In the genomic region with DNA sequence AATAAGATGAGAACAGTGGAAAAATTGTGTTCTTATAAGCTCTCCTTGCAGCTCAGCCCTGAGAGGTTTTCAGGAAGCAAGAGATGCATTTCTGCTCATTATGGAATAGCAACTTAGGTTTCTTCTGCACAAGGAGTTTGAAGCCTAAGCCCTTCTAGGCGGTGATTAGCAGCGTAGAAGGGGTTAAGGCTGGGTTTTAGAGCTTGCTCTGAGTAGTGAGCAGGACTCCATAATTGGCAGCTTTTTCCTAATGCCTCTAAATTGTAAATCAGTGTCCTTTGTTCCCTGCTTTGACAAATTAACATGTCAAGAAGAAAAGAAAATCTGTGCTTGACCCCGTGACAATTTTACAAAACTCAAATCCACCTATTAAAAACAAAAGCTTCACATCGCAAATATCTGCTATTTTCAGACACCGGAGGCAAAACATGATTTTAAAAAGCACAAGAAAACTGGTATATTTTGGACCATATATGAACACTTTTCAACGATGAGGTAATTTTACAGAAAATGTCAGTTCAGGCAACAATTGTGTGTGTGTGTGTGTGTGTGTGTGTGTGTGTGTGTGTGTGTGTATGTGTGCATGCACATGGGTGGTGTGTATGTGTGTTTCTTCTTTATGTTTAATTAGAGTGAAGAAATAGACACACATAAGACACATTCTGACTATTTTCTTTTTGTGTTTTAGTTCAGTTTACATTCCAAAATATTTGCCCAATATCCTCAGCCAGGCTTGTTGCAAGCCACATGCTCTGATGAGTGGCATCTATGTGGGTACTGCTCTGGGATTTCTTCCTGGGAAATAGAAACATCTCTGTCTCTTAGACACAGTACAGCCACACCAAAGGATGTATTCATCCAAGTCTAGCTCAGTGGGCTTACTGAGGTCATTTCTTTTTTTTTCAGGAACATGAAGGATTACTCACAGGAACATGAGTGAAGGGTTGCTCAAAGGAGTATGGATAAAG, we compare ENCODE assay signal across 17 mouse cellular contexts.
DNase-seq lines count a peak whose midpoint lies in the region; ATAC-seq lines count a peak whose summit lies in the region.
"Had no signal": no experiment of that assay in that cellular context is flagged by ENCODE, and none has a peak within 500 bp of the region (broad histone marks: within the 10 kb centered on the region; RNA-seq: fewer than 3 reads in every experiment).

No protein-coding gene starts in this region.

- H3K4me2 ChIP-seq in forebrain, embryonic 13.5 days: 0 out of 2 replicates have a peak overlapping the region, but pooled peaks have one; percentile 7
- no peak overlapping the region for H3K4me2 ChIP-seq in hindbrain, embryonic 14.5 days (replicated peaks)
- H3K4me2 ChIP-seq in midbrain, embryonic 16.5 days (ENCODE audit: low read length): no peak overlapping the region
- H3K4me2 ChIP-seq: embryonic facial prominence, embryonic 13.5 days; heart, embryonic 13.5 days; hindbrain, embryonic 15.5 days had no signal

- H3K27me3 ChIP-seq in forebrain, embryonic 10.5 days (ENCODE audit: poor library complexity, severe bottlenecking): no peaks in the 10 kb centered on the region
- H3K27me3 ChIP-seq in forebrain, embryonic 13.5 days: 0 out of 2 replicates have a peak, but pooled peaks cover 2% of the 10 kb centered on the region
- H3K27me3 ChIP-seq in hindbrain, embryonic 14.5 days (ENCODE audit: control insufficient read depth, insufficient read depth, low read length): no peaks in the 10 kb centered on the region
- H3K27me3 ChIP-seq in midbrain, embryonic 16.5 days (ENCODE audit: control insufficient read depth, insufficient read depth, low read depth, low read length): no peaks in the 10 kb centered on the region
- H3K27me3 ChIP-seq: embryonic facial prominence, embryonic 13.5 days; heart, embryonic 13.5 days; hindbrain, embryonic 15.5 days had no signal

- no peaks in the 10 kb centered on the region for H3K36me3 ChIP-seq in forebrain, embryonic 10.5 days (replicated peaks)
- H3K36me3 ChIP-seq in forebrain, embryonic 13.5 days (ENCODE audit: poor library complexity, severe bottlenecking): no peaks in the 10 kb centered on the region
- no peaks in the 10 kb centered on the region for H3K36me3 ChIP-seq in hindbrain, embryonic 14.5 days (replicated peaks; ENCODE audit: control insufficient read depth, insufficient read depth)
- H3K36me3 ChIP-seq in midbrain, embryonic 16.5 days (ENCODE audit: control insufficient read depth, insufficient read depth, low read length): no peaks in the 10 kb centered on the region
- H3K36me3 ChIP-seq: embryonic facial prominence, embryonic 13.5 days; heart, embryonic 13.5 days; hindbrain, embryonic 15.5 days had no signal

- ATAC-seq in forebrain, embryonic 13.5 days: peak; percentile 92
- no peak for ATAC-seq in hindbrain, embryonic 14.5 days (ENCODE audit: low FRiP score)
- no peak for ATAC-seq in midbrain, embryonic 16.5 days

- DNase-seq in forebrain, embryonic 10.5 days (ENCODE audit: extremely low spot score, low spot score): no peak
- peak; percentile 55 for DNase-seq in hindbrain, embryonic 14.5 days (ENCODE audit: low spot score)
- DNase-seq in thymus, adult 18-20 months: no peak
- no peak for DNase-seq in left cerebral cortex, adult 18-20 months (ENCODE audit: low spot score in 2 of 2)
- no peak for DNase-seq in heart, postnatal 4 days
- DNase-seq: cerebellum, adult 11 months; cerebellum, postnatal 25 days; kidney, postnatal 4 days; lung, adult 18-20 months; right cerebral cortex, postnatal 14 days; thymus, postnatal 14 days had no signal

- H3K4me1 ChIP-seq in forebrain, embryonic 10.5 days: peaks cover 41% of the 10 kb centered on the region
- H3K4me1 ChIP-seq in forebrain, embryonic 13.5 days: peaks cover 28% of the 10 kb centered on the region
- H3K4me1 ChIP-seq in hindbrain, embryonic 14.5 days (replicated peaks; ENCODE audit: control insufficient read depth, insufficient read depth, low read length): peaks cover 7% of the 10 kb centered on the region; the same call in 1 of the 2 replicates
- peaks cover 15% of the 10 kb centered on the region for H3K4me1 ChIP-seq in midbrain, embryonic 16.5 days (ENCODE audit: control insufficient read depth, insufficient read depth, low read length)
- H3K4me1 ChIP-seq: embryonic facial prominence, embryonic 13.5 days; heart, embryonic 13.5 days had no signal

- H3K9ac ChIP-seq in forebrain, embryonic 13.5 days: no peak overlapping the region
- no peak overlapping the region for H3K9ac ChIP-seq in hindbrain, embryonic 14.5 days
- H3K9ac ChIP-seq in midbrain, embryonic 16.5 days (ENCODE audit: low read depth, low read length): no peak overlapping the region
- H3K9ac ChIP-seq: embryonic facial prominence, embryonic 13.5 days; heart, embryonic 13.5 days; hindbrain, embryonic 15.5 days had no signal

- peak overlapping the region; percentile 10; the same call in 1 of the 2 replicates for H3K4me3 ChIP-seq in forebrain, embryonic 10.5 days
- H3K4me3 ChIP-seq in forebrain, embryonic 13.5 days: no peak overlapping the region
- no peak overlapping the region for H3K4me3 ChIP-seq in hindbrain, embryonic 14.5 days (replicated peaks; ENCODE audit: low read length)
- no peak overlapping the region for H3K4me3 ChIP-seq in midbrain, embryonic 16.5 days (ENCODE audit: low read depth, low read length)
- H3K4me3 ChIP-seq: embryonic facial prominence, embryonic 13.5 days; heart, embryonic 13.5 days; hindbrain, embryonic 15.5 days had no signal

- 37% methylated on average over 6 of the region's 6 CpGs for WGBS in forebrain, embryonic 10.5 days
- WGBS in forebrain, embryonic 13.5 days: 6% methylated on average over 6 of the region's 6 CpGs
- 31% methylated on average over 6 of the region's 6 CpGs for WGBS in hindbrain, embryonic 14.5 days
- WGBS in midbrain, embryonic 16.5 days: 26% methylated on average over 6 of the region's 6 CpGs

- H3K27ac ChIP-seq in forebrain, embryonic 10.5 days: peak overlapping the region; percentile 76
- peak overlapping the region; percentile 82 for H3K27ac ChIP-seq in forebrain, embryonic 13.5 days
- H3K27ac ChIP-seq in hindbrain, embryonic 14.5 days: no peak overlapping the region
- H3K27ac ChIP-seq in midbrain, embryonic 16.5 days (ENCODE audit: low read length): peak overlapping the region; percentile 68
- H3K27ac ChIP-seq: embryonic facial prominence, embryonic 13.5 days; heart, embryonic 13.5 days; hindbrain, embryonic 15.5 days; stomach, postnatal 0 days had no signal

- no peaks in the 10 kb centered on the region for H3K9me3 ChIP-seq in forebrain, embryonic 10.5 days
- H3K9me3 ChIP-seq in forebrain, embryonic 13.5 days (replicated peaks): no peaks in the 10 kb centered on the region
- no peaks in the 10 kb centered on the region for H3K9me3 ChIP-seq in hindbrain, embryonic 14.5 days (ENCODE audit: control insufficient read depth, low read length)
- H3K9me3 ChIP-seq in midbrain, embryonic 16.5 days (replicated peaks; ENCODE audit: control insufficient read depth, low read length, poor library complexity, severe bottlenecking): no peaks in the 10 kb centered on the region
- H3K9me3 ChIP-seq: embryonic facial prominence, embryonic 13.5 days; heart, embryonic 13.5 days; hindbrain, embryonic 15.5 days had no signal
